Mouse (Mus musculus): Measurements from ENCODE around the gene Ddx27. TPM values are rescaled to one million over a fixed set of nuclear protein-coding genes. Genes with fewer than 3 reads are reported as not detected.

The Ddx27 gene
- polyA plus RNA-seq (2015; fragmentation: Nextera tagmentation; extraction: Ambion mirVana), result 38.8 and 40.7 TPM in 2 replicates

GRCm38 (mm10) chr2:167014702-167015381, at the start of gene Ddx27:
Gene Ddx27 (plus strand): TSS chr2:167015193.
- H3K27ac ChIP-seq, result peak within 1 kb of the TSS; percentile 82
- ATAC-seq (replicated peaks), result peak; percentile 93
- 2% methylated on average over 37 of the region's 37 CpGs for WGBS
- H3K4me2 ChIP-seq, result peak within 1 kb of the TSS; percentile 96
- H3K4me1 ChIP-seq, result peaks cover 22% of the 10 kb centered on the region
- peak within 1 kb of the TSS; percentile 67 for H3K9ac ChIP-seq
- no peaks in the 10 kb centered on the region for H3K9me3 ChIP-seq
- H3K4me3 ChIP-seq, result peak within 1 kb of the TSS; percentile 86
- no peaks in the 10 kb centered on the region for H3K27me3 ChIP-seq (replicated peaks)
- peaks cover 6% of the 10 kb centered on the region; the same call in 1 of the 2 replicates for H3K36me3 ChIP-seq (replicated peaks)

GRCm38 (mm10) chr2:166973153-166973552, 41.8 kb upstream of the Ddx27 start:
- WGBS, result 86% methylated on average over 1 of the region's 1 CpGs
- ATAC-seq (replicated peaks), result no peak

DNA sequence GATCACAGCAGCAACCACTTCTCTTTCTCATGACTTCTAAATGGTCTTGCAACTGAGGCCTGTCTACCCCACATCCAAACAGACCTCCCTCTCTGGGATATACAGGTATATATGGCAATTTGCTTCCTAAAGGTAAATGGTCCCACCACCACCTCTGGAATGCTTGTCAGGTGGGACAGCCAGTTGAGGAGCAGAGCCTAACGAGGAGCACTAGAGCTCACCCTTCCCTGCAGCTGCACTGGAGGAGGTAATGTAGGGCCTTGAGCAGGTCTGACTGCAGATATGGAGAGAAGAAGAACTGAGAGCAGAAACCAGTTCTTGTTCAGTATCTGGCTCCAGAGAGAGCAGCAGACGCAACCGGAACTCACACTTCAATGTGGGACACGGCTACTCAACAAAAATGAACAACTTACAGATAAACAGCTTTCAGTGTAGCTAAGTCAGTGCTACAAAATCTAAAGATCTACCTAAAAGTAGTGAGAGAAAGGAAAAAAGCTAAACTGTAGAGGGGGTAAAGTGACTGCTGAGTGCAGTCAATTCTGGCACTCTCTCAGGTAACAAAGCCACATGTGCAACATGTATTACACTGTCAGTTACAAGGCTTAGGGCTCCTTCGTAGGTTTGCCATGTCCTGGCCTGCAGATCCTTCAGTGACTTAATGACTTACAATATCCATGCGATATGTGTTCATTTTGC, 40.7 kb upstream of the Ddx27 start:
- H3K4me1 ChIP-seq, result peaks cover 6% of the 10 kb centered on the region; the same call in 1 of the 2 replicates
- H3K9me3 ChIP-seq, result no peaks in the 10 kb centered on the region
- WGBS, result 83% methylated on average over 6 of the region's 6 CpGs
- H3K4me3 ChIP-seq, result no peak overlapping the region
- no peak for ATAC-seq (replicated peaks)
- H3K9ac ChIP-seq, result no peak overlapping the region
- no peak overlapping the region for H3K4me2 ChIP-seq
- no peaks in the 10 kb centered on the region for H3K36me3 ChIP-seq (replicated peaks)
- H3K27ac ChIP-seq, result no peak overlapping the region
- H3K27me3 ChIP-seq (replicated peaks), result no peaks in the 10 kb centered on the region

More at GRCm38 (mm10) chr2:166973153-166973552, 41.8 kb upstream of the Ddx27 start:
- H3K4me2 ChIP-seq, result no peak overlapping the region
- H3K27me3 ChIP-seq (replicated peaks), result no peaks in the 10 kb centered on the region
- no peaks in the 10 kb centered on the region for H3K36me3 ChIP-seq (replicated peaks)
- no peak overlapping the region for H3K9ac ChIP-seq
- H3K4me1 ChIP-seq, result peaks cover 6% of the 10 kb centered on the region; the same call in 1 of the 2 replicates
- no peaks in the 10 kb centered on the region for H3K9me3 ChIP-seq
- H3K4me3 ChIP-seq, result no peak overlapping the region
- no peak overlapping the region for H3K27ac ChIP-seq

- H3K4me3 ChIP-seq, result no peak overlapping the region
- WGBS, result 72% methylated on average over 3 of the region's 3 CpGs
- no peaks in the 10 kb centered on the region for H3K36me3 ChIP-seq (replicated peaks)
- no peaks in the 10 kb centered on the region for H3K27me3 ChIP-seq (replicated peaks)
- H3K4me2 ChIP-seq, result no peak overlapping the region
- no peak overlapping the region for H3K27ac ChIP-seq
- ATAC-seq (replicated peaks), result no peak
- H3K4me1 ChIP-seq, result peaks cover 6% of the 10 kb centered on the region; the same call in 1 of the 2 replicates
- H3K9me3 ChIP-seq, result no peaks in the 10 kb centered on the region
- no peak overlapping the region for H3K9ac ChIP-seq
Observed at GRCm38 (mm10) chr2:166976356-166976755, 38.6 kb upstream of the Ddx27 start.

DNA sequence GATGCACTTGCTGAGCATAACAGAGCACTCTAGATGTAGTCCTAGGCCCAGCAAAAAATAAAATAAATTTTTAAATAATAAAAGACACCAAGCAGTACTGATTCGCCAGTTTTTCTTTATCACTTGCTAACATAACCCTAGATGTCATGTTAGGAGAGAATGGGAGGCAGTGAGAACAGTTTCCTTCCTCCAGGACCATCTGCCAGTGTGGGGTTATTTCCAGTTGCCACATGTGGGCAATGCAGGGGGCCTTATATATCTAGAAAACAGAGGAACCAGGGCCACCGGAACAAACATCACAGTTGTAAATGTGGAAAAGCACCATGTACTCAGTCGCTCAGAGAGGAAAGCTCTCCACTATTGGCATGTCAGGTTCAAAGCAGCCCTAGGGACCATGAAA, 37.5 kb upstream of the Ddx27 start:
- H3K36me3 ChIP-seq (replicated peaks), result no peaks in the 10 kb centered on the region
- H3K27me3 ChIP-seq (replicated peaks), result no peaks in the 10 kb centered on the region
- no peak overlapping the region for H3K4me3 ChIP-seq
- no peak overlapping the region for H3K9ac ChIP-seq
- H3K27ac ChIP-seq, result no peak overlapping the region
- WGBS, result 74% methylated on average over 3 of the region's 3 CpGs
- H3K9me3 ChIP-seq, result no peaks in the 10 kb centered on the region
- H3K4me1 ChIP-seq, result peaks cover 6% of the 10 kb centered on the region; the same call in 1 of the 2 replicates
- ATAC-seq (replicated peaks), result no peak
- no peak overlapping the region for H3K4me2 ChIP-seq

- no peak for ATAC-seq (replicated peaks)
- no peak overlapping the region for H3K4me3 ChIP-seq
- H3K9ac ChIP-seq, result no peak overlapping the region
- H3K4me2 ChIP-seq, result no peak overlapping the region
- H3K27me3 ChIP-seq (replicated peaks), result no peaks in the 10 kb centered on the region
- 93% methylated on average over 2 of the region's 2 CpGs for WGBS
- no peaks in the 10 kb centered on the region for H3K36me3 ChIP-seq (replicated peaks)
- H3K4me1 ChIP-seq, result peaks cover 4% of the 10 kb centered on the region; the same call in 1 of the 2 replicates
- no peaks in the 10 kb centered on the region for H3K9me3 ChIP-seq
- H3K27ac ChIP-seq, result no peak overlapping the region
Observed at GRCm38 (mm10) chr2:166980161-166980560, 34.8 kb upstream of the Ddx27 start.

DNA sequence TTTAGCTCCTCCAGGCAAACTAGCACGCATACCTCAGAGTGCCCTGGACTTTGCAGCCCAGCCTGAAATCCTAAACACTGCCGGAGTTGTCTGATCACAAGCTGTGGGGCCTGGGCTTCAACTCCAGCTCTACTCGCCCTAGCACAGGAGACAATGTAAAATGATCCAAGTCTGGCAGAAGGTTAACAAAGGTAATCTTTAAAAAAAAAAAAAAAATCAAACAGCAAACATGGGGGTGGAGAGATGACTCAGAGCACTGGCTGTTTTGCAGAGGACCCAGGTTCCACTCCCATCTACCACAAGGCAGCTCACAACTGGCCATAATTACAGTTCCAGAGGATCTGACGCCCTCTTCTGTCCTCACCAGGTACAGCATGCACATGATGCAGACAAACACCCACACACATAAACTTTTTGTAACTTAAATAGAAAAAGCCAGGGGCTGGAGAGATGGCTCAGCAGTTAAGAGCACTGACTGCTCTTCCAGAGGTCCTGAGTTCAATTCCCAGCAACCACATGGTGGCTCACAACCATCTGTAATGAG, 31.6 kb upstream of the Ddx27 start:
- Histone ChIP-seq H3K27me3 (replicated peaks) (no peaks in the 10 kb centered on the region), H3K4me3 (no peak overlapping the region), H3K4me2 (no peak overlapping the region), H3K9ac (no peak overlapping the region), H3K27ac (no peak overlapping the region), H3K4me1 (no peaks in the 10 kb centered on the region), H3K9me3 (no peaks in the 10 kb centered on the region), H3K36me3 (replicated peaks) (no peaks in the 10 kb centered on the region)
- 89% methylated on average over 4 of the region's 4 CpGs for WGBS
- no peak for ATAC-seq (replicated peaks)

- no peak overlapping the region for H3K4me3 ChIP-seq
- no peak overlapping the region for H3K4me2 ChIP-seq
- no peaks in the 10 kb centered on the region for H3K36me3 ChIP-seq (replicated peaks)
- H3K27ac ChIP-seq, result no peak overlapping the region
- H3K27me3 ChIP-seq (replicated peaks), result no peaks in the 10 kb centered on the region
- H3K9ac ChIP-seq, result no peak overlapping the region
- 92% methylated on average over 7 of the region's 7 CpGs for WGBS
- H3K9me3 ChIP-seq, result no peaks in the 10 kb centered on the region
- ATAC-seq (replicated peaks), result no peak
- peaks cover 34% of the 10 kb centered on the region for H3K4me1 ChIP-seq
Observed at GRCm38 (mm10) chr2:166990861-166991260, 24.1 kb upstream of the Ddx27 start.

GRCm38 (mm10) chr2:166991945-166992344, 23.0 kb upstream of the Ddx27 start:
- no peak overlapping the region for H3K4me2 ChIP-seq
- H3K9me3 ChIP-seq, result no peaks in the 10 kb centered on the region
- H3K36me3 ChIP-seq (replicated peaks), result no peaks in the 10 kb centered on the region
- no peak for ATAC-seq (replicated peaks)
- peaks cover 40% of the 10 kb centered on the region for H3K4me1 ChIP-seq
- no peak overlapping the region for H3K9ac ChIP-seq
- H3K4me3 ChIP-seq, result no peak overlapping the region
- H3K27me3 ChIP-seq (replicated peaks), result no peaks in the 10 kb centered on the region
- no peak overlapping the region for H3K27ac ChIP-seq

- peak overlapping the region; percentile 87 for H3K4me3 ChIP-seq
- ATAC-seq (replicated peaks), result peak; percentile 58
- H3K4me1 ChIP-seq, result peaks cover 42% of the 10 kb centered on the region
- peak overlapping the region; percentile 82 for H3K9ac ChIP-seq
- H3K4me2 ChIP-seq, result peak overlapping the region; percentile 85
- WGBS, result 4% methylated on average over 28 of the region's 28 CpGs
- no peaks in the 10 kb centered on the region for H3K36me3 ChIP-seq (replicated peaks)
- H3K27ac ChIP-seq, result peak overlapping the region; percentile 96
- H3K9me3 ChIP-seq, result no peaks in the 10 kb centered on the region
- no peaks in the 10 kb centered on the region for H3K27me3 ChIP-seq (replicated peaks)
Observed at GRCm38 (mm10) chr2:166995021-166995795, 19.8 kb upstream of the Ddx27 start.

DNA sequence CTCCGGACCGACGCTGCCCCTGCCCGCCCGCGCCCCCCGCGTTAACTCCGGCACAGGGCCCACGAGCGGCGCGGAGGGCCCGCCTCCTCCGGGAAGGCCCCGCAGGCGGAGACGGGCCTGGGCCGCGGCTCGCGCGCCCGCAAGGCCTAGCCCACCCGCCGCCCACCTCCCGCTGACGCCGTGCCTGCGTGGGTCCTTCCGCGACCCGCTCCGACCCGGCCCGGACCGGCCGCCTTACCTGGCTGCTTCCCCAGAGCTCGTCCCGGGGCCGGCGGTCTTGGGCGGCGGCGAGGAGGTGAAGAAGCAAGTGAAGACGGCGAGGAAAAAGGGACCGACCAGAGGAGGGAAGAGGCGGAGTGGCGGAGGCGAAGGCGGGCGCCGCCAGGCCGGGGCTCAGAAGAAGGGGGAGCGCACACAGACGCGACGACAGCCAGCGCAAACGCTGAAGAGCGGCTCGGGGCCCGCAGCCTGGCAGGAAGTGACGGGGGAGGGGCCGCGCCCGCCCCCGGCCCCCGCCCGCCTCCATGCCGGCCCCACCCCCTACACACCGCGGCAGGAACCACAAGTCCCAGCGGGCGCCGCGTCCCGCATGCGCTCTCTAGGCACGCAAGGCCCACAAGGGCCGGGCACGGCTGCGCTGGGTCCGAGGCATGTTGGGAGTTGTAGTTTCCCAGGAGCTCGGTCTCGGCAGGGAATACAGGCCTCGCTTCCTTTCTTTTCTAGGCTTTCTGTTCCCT, 19.0 kb upstream of the Ddx27 start, which contains the start of gene Stau1:
Gene Stau1, minus strand, starts transcription at position 504 of the 737 bp plus-strand sequence.
- peak within 1 kb of the TSS; percentile 87 for H3K4me3 ChIP-seq
- H3K27me3 ChIP-seq (replicated peaks), result no peaks in the 10 kb centered on the region
- H3K9ac ChIP-seq, result peak within 1 kb of the TSS; percentile 82
- WGBS, result under 1% methylated on average over 76 of the region's 88 CpGs
- ATAC-seq (replicated peaks), result peak; percentile 99
- H3K4me1 ChIP-seq, result peaks cover 42% of the 10 kb centered on the region
- peak within 1 kb of the TSS; percentile 85 for H3K4me2 ChIP-seq
- peak within 1 kb of the TSS; percentile 96 for H3K27ac ChIP-seq
- H3K9me3 ChIP-seq, result no peaks in the 10 kb centered on the region
- no peaks in the 10 kb centered on the region for H3K36me3 ChIP-seq (replicated peaks)

Measured in midbrain, embryonic 15.5 days (tissue).